Mouse (Mus musculus) adrenal gland, postnatal 4 days (tissue): Measurements from ENCODE around the gene Clic1. TPM values are rescaled to one million over a fixed set of nuclear protein-coding genes. Genes with fewer than 3 reads are reported as not detected.

ENCODE experiments used
- DNase-seq, 2 experiments: peaks; one replicate each; pipeline ENCODE4 v3.0.0; 2021 to 2022; ENCODE audit warnings: low spot score in 2 of 2, mixed read lengths in 2 of 2
- total RNA-seq, 2 experiments: library from RNA; stranded (reverse); gene quantifications; 2 replicates each; pipeline ENCODE4 v1.2.3; 2021

Gene Clic1
- total RNA-seq, 2 experiments from 2014 or later = 137 to 146 TPM

DNA sequence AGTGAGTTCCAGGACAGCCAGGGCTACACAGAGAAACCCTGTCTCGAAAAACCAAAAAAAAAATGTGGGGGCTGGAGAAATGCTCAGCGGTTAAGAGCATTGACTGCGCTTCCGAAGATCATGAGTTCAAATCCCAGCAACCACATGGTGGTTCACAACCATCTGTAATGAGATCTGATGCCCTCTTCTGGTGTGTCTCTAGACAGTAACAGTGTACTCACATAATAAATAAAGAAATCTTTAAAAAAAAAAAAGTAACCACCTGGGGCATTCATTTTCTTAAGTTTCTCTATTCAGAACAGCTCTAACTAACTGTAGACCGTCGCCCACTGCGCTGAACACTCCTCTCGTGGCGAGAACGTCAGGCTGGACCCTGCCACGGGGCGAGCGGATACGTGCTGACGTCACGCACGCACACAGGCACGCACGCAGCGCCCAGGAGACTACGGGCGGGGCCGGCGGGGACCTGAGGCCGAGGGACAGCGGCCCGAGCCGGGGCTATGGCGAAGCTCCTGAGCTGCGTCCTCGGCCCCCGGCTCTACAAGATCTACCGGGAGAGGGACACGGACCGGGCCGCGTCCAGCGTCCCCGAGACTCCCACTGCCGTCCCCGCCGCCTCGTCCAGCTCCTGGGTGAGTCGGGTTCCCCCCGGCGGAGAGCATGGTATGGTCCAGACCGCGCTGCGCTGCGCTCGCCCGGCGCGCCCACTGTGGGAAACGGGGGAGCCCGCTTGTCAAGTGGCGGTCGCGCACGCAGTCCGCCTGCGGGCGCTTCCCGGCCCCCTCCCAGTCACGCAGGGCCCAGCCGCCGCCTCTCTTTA lies 39.3 kb downstream of the Clic1 start, which contains the start of gene Abhd16a:
Abhd16a (plus strand) TSS at position 439 of the 820 bp plus-strand sequence.
- peak; percentile 84 to 87 for DNase-seq

DNA sequence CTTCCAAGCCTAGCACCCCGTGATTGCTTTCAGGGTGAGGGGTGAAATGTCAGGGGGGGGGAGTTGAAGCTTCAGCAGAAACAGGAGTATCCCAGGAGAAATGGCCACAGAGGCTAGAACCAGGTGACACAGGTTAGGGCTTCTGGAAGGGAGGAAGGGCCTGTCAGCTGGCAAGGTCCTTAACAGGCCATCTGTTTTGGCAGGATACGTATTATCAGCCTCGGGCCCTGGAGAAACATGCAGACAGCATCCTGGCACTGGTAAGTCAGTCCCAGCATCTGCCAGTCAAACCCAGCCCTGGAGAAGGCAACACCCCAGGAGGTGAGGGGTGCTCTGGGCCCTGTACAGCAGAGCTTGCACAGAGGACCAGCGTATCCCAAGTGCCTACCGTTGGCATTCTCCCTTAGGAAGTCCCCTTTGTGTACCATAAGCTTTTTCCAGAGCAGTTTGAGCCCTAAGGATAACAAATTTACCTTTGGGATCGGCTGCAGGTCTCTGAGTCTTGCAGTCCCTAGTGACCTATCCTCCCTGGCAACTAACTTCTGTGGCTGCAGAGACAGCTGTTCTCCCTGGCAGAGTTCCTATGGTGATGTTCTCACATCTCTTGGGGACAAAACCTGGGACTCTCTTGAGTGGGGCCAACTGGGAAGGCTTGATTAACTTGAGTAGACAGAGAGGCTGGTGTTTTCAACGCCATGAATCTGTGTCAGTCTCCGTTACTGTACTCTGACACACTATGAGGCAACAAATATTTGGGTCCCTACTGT lies 40.6 kb downstream of the Clic1 start:
- no peak for DNase-seq

DNA sequence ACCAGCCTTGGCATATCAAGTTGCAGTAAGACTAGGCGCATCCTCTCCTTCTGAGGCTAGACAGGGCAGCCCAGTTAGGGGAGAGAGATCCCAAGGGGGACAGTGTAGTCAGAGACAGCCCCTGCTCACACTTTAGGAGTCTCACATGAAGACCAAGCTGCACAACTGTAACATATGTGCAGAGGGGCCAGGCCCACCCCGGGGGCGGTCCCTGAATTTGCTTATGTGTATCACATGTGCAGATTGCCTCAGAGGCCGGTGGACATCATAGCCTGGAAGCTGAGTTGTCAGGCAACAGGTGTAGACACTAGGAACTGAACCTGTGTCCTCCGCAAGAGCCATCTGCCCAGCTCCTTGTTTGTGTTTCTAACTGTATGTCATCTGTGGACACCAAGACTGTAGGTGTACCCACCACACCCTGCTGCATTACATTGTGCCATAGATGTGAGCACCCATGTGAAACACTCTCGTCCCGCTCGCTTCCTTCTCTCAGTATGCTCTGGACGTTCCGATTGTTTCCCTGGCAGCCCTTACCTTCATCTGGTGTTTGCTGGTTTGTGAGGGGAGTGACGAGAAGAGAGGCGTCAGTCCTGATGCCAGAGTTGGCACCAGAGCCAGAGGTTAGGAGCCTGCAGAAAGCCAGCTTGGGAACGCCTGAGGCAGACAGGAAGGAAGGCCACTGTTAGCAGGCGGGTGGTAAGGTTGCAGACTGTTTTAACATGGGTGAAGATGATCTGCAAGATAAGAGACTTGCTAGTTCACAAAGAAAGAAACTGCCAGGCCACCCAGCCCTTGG lies 42.8 kb downstream of the Clic1 start:
- no peak for DNase-seq

DNA sequence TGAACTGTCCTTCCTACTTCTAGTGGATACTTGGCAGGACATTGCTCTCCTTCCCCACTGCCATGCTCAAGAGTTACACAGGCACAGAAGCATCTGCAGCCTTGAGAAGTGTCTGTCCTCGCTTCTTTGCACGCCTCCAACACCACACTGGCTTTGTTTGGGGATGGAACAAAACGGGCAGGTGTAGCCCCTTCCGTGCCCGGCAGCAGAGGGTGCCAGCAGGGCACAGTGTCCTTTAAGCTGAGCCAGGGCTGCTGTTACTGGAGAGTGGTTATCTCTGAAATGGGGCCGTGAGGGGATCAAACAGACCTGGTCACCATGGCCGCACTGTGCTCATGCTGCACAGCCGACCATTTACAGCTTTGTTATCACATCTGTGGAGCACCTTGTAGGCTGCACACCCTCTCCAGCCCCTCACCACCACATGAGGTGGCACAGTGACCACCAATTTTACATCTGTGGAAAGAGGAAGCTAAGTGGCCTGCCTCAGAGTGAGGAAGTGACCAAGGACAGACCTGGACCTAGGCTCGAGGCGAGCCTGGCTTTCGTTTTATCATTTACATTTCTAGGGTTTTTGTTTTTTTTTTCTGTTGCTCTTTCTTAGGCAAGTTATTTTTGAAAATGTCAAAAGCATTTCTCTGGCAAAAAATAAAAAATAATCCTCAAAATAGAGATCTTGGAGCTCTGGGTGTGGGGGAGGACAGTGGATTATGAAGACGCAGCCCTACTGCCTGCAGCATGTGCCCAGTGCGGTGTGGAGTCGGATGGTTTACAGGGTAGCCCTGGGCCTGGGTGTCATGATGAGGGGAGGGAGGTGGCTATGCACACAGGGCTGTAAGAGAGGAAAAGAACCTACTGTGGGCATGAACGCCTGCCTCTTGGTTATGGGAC lies 45.0 kb downstream of the Clic1 start:
- no peak for DNase-seq

DNA sequence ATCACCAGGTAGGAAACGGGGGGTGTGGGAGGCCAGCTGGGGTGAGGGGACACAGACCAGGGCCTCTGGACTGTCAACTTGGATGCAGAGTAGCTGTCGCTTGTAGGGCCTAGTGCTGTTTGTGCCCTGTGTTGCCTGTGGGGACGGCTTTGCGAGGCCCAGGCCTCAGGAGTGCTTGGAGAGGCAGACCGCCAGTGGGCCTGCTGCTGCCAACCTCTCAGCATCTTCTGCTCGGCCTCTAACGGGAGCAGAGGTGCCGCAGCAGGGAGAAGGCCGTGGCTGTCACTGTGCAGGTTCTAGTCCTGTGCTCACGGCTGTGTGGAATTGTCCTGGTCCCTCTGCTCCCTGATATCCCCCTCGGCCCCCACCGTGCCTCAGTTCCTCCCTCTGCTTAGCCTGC lies 46.8 kb downstream of the Clic1 start:
- no peak for DNase-seq

DNA sequence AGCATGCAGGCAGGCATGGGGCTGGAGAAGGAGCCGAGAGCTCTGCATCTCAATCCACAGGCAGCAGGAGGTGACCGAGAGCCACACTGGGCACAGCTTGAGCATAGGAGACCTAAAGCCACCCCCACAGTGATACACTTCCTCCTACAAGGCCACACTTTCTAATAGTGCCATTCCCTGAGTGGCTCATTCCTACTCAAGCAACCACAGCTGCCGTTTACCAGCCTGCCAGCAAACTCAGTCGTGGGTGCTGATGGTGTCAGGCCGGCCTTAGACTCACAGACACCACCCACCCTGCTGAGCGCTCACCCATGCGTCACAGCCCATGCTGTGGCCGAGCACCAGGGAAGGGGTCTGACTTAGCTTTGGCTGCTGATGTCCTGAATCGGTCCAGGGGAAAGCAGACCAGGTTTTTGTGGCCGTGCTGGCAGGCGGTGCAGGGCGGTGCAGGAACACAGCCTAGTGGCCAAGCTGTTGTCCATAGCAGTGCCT lies 47.4 kb downstream of the Clic1 start:
- DNase-seq = no peak

DNA sequence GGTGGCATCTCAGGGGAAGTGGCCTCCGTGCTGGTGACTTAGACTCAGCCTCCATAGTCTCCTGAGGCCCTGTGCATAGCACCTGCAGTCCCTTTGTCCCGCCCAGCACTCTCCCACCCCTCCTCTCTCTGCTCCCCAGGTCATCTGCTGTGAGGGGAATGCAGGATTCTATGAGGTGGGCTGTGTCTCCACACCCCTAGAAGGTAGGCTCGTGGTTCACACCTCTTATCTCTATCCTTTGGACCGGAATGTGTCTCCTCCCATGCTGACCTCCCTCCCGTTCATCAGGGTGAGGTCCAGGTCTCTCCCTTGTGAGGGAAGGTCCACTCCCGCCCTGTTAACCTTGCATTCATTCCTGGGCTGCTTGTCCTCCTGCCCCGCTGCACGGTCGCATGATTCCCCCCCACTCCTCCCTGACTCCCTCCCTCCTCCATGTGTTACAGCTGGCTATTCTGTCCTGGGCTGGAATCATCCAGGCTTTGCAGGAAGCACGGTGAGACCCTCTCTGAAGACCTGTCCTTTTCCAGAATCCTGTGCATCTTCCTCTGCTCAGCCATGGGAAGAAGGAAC lies 50.5 kb downstream of the Clic1 start:
- DNase-seq = no peak

DNA sequence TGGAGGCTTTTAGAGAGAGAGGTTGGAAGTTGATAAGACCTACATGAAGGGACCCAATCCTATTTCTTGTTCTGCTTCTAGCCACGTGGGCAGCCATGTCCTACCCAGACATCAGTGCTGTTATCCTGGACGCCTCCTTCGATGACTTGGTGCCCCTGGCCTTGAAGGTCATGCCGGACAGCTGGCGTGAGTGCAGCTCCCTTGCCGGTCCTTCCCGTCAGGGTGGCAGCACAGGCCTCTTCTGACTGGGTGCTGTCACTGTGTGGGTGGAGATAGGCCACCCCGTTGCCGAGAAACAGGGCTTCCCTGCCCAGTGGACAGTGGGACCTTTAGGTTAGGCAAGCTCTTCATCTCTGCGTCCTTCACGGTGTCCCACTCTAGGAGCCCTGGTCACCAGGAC lies 51.4 kb downstream of the Clic1 start:
- DNase-seq = no peak

DNA sequence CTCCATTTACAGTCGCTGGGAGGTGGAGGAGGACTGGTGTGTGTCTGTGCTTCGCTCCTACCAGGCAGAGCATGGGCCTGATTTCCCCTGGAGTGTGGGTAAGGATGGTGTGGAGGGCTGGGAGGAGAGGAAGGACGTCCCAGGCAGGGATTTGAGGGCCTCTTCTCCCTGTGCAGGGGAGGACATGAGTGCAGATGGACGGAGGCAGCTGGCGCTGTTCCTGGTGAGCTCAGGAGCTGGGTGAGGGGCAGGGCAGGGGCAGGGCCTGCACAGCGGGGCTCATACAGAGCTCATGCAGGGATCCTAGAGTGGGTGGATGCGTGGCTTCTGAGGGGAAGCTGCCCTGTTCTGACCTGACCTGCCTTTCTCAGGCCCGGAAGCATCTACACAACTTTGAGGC lies 52.5 kb downstream of the Clic1 start:
- DNase-seq = no peak

DNA sequence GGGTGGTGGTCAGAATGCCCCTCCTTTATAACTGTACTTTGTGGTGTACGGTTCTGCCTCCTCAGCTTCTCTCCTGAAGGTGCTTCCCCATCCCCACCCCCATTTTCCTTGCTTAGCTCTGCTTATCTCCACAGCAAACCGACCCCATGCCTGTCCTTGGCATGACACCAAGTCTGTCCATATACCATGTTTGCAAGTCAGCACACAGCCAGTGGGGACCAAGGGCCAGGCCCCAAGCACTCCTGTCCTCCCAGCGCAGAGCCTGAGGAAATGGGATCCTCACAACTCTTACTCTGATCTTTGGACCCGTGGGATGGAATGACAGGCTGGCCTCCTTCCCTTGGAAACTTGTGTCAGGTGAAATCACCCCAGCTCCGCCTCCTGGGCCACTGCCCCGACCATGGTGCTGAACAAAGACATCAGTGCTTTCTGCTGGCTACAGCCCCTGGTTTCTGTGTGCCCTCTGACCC lies 53.5 kb downstream of the Clic1 start:
- DNase-seq = no peak

DNA sequence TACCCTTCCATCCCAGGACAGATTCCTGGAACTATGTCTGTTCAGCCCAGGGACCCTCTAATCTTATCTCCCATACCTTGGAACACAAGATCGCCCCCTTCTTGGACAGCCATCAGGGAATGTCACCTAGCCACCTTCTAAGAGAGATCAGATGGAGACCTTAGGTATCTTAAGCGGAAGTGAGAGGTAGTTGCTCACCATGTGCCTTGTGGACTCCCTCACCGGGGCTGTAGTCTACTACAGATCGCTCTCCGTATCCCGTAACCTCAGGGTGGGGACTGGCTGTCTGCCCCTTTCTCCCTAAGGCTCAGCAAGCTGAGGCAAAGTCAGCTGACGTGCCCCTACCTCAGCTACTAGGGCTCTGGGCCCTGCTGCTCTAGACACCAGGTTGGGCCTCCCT lies 54.3 kb downstream of the Clic1 start:
- no peak for DNase-seq

DNA sequence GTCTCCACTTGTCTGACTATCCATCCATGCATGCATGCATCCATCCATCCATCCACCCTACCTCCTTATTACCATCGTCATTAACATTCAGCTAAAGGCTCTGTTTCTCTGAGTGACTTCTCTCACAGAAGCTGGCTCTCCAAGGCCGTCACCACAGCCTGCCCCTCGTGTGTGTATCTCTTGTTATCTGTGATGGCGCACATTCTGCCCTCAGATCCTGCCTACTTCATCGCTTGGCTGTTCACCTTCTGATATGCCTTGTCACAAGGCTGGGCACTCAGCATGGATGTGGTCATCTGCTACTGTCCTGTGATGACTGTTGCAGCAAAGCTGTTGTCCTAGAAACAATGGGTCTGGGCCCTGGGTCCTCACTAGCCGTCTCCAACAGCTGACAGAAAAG lies 55.0 kb downstream of the Clic1 start:
- no peak for DNase-seq

DNA sequence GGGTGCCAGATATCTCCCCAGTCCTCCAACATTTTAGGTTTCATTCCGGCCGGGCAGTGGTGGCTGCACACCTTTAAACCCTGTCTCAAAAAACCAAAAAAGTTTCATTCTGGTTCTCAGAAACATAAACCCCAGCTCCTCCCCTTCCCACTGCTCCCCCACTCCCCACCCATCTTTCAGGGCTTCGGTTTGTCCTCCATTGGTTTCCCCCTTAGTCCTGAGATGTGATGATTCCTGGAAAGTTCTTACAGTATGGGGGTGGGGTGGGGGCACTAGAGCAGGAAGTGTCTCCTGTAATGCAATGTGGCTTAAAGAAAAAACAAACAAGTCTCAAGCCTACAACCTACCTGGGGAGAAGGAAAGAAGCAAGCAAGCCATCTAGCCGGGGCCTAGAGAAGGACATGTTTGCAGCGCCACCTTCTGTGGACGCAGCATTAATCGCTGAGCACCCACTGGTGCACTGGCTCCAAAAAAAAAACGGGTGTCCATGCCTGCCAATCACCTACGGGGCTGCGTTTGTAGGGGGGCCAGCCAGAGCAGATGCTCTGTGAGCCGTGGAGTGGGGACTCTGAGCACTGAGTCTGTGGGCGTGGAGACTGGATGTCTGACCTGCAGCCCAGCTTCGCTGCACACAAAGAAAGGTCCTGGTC lies 56.1 kb downstream of the Clic1 start:
- no peak for DNase-seq

DNA sequence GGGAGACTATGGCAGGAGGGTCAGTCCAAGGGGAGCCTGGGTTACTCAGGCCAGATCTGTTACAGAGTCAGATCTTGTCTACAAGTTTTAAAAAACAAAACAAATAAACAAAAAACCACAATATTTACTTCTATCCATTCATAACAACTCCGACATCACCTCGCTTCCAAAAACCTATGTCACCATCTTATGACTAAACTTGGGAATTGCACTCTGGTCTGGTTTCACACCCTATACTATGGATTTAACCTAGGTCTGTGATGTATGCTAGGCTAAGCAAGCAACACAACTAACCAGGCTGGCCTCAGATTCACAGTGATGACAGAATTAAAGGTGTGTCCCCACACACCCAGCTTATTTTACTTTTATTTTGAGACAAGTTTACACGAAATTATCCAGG lies 56.8 kb downstream of the Clic1 start:
- no peak for DNase-seq

DNA sequence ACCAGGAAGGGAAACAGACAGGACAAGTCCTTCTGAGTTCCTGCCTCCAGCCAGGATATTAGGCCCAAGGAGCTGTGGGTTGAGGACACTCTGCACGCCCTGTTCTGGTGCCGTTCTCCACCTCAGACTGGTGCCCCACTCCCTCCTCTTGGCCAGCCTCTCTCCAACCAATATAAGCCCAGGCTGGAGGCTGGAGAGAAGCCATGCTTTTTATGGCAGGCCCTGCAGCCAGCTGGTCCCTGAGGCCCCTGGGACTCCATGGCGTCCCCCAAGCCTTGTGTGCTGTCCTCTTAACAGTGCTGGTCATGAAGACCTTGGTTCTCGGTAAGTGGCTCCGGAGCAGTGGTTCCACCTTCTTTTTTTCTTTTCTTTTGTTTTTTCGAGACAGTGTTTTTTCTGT lies 58.3 kb downstream of the Clic1 start, which contains the start of gene Ly6g5c:
Ly6g5c (plus strand) TSS at position 183 of the 400 bp plus-strand sequence.
- DNase-seq = no peak
